Mouse (Mus musculus): Measurements from ENCODE around the gene Olfr628. TPM values are rescaled to one million over a fixed set of nuclear protein-coding genes. Genes with fewer than 3 reads are reported as not detected.
"Not testable (repeated sequence)": the region's sequence is repeated elsewhere in the genome, so short reads cannot be mapped to it uniquely, and the experiment has no call there.

Gene Olfr628
- not detected for total RNA-seq (2022)

DNA sequence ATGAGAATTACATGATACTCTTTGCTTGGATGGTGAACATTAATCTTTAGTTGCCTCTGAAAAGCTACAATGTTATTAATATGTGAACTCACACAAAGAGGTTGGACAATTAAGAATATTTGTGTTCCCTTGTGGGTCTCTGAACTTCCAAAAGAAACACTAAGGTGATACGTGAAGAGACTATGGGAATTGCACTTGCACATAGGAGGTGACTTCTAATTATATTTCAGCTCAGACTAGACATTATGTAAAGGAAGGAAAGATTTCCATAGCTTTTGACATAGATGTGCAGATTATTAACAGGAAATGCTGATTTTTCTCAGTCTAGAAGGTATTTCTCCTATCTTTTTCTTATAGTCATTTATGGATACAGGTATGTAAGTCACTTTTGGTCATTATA lies at the start of gene Olfr628:
Olfr628 (plus strand) TSS at position 301 of the 400 bp plus-strand sequence.
- DNase-seq (ENCODE audit: low spot score) = no peak

DNA sequence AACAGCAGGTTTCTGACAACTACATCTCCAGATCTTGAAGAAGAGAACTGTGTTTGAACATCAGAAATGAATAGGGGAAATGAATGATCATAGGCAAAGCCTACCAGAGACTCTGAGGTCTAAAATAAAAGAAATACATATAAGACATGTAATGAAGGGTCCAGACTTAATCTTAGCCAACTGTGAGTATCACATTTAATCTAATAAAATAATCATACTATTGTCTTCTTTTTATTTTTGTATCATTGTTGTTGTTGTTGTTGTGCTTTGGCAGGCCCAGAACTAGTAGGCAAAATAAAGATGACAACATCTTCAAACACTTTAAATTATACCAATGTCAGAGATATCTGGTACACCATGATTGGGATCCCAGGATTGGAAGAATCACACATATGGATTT lies 47.8 kb upstream of the Olfr628 start, which contains the start of gene Olfr625-ps1:
Olfr625-ps1 (plus strand) TSS at position 301 of the 400 bp plus-strand sequence.
- no peak for DNase-seq (ENCODE audit: low spot score)

- DNase-seq (ENCODE audit: low spot score) = no peak
Observed at GRCm38 (mm10) chr7:103699469-103699868, 30.7 kb upstream of the Olfr628 start.

GRCm38 (mm10) chr7:103712024-103712423 lies 18.1 kb upstream of the Olfr628 start:
- no peak for DNase-seq (ENCODE audit: low spot score)

DNA sequence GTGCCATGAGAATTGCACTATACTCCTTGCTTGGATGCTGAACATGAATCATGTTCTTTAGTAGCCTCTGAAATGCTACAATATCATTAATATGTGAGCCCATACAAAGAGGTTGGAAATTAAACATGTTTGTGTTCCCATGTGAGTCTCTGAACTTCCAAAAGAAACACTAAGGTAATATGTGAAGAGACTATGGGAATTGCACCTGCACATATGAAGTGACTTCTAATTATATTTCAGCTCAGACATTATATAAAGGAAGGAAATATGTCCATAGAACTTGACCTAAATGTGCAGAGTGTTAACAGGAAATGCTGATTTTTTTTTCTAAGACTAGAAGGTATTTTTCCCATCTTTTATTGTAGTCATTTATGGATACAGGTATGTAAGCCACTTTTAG lies 15.8 kb upstream of the Olfr628 start, which contains the start of gene Olfr243:
Olfr243 (plus strand) TSS at position 301 of the 400 bp plus-strand sequence.
- DNase-seq (ENCODE audit: low spot score) = no peak

DNA sequence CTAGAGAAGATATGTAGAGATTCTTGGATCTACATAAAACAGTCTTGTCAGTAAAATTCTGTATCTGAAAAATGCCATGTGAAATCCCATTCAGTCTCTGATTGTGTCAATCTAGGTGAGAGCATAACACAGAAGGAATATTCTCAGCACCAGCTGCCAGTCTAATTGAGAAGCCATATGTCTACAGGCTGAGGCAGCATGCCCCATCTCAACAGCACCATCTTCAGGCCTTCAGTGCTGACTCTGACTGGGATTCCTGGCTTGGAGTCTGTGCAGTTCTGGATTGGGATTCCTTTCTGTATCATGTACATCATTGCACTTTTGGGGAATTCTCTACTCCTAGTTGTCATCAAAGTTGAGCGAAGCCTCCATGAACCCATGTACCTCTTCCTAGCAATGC lies 13.8 kb upstream of the Olfr628 start:
- DNase-seq (ENCODE audit: low spot score) = not testable (repeated sequence)

- DNase-seq (ENCODE audit: low spot score) = no peak
Observed at GRCm38 (mm10) chr7:103744843-103745242, 14.7 kb downstream of the Olfr628 start, which contains the start of gene Olfr629. Gene Olfr629, minus strand, starts transcription at chr7:103744943.

DNA sequence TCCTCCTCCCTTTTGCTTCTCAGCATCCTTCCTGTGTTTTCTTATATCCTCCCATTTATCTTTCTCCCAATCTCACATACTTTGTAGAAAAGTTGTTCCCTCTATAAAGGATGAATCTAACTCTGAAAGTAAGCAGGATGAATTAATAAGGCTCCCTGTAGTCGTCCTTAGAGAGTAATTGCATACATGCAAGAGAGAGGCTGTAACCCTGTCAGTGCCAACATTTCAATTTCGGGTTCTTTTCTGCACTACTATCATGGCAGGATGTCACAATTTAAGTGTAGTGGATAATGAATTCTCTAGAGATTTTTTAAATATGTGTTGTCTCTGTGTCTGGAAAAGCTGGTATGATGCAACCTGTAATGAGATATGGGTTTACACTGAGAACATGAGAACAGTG lies 27.1 kb downstream of the Olfr628 start, which contains the start of gene Olfr630:
Olfr630 (minus strand) TSS at position 101 of the 400 bp plus-strand sequence.
- DNase-seq (ENCODE audit: low spot score) = no peak

DNA sequence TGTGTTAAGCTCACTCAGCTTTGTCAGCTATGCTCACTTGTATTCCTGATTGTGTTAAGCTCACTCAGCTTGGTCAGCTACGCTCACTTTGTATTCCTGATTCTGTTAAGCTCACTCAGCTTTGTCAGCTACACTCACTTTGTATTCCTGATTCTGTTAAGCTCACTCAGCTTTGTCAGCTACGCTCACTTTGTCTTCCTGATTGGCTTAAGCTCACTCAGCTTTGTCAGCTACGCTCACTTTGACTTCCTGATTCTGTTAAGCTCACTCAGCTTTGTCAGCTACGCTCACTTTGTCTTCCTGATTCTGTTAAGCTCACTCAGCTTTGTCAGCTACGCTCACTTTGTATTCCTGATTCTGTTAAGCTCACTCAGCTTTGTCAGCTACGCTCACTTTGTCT lies 32.0 kb downstream of the Olfr628 start:
- not testable (repeated sequence) for DNase-seq (ENCODE audit: low spot score)

GRCm38 (mm10) chr7:103767687-103768086 lies 37.5 kb downstream of the Olfr628 start:
- DNase-seq (ENCODE audit: low spot score) = not testable (repeated sequence)

- no peak for DNase-seq (ENCODE audit: low spot score)
Observed at GRCm38 (mm10) chr7:103771494-103771893, 41.3 kb downstream of the Olfr628 start, which contains the start of gene Olfr69. Gene Olfr69, minus strand, starts transcription at chr7:103771594.

DNA sequence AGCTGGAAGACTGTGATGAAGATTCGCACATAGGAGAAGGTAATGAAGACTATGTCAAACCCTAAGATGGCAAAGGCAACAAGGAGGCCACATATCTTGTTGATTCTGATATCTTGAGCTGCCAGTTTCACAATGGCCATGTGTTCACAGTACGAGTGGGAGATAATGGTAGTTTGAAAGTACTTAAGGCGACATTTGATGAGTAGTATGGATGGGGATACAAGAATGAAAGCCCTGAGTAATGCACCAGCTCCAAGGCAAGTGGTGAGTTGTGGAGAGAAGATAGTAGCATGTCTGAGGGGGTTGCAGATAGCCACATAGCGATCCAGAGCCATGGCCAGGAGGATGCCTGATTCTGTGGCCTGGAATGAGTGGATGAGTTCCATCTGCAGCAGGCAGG lies 47.5 kb downstream of the Olfr628 start:
- not testable (repeated sequence) for DNase-seq (ENCODE audit: low spot score)

DNA sequence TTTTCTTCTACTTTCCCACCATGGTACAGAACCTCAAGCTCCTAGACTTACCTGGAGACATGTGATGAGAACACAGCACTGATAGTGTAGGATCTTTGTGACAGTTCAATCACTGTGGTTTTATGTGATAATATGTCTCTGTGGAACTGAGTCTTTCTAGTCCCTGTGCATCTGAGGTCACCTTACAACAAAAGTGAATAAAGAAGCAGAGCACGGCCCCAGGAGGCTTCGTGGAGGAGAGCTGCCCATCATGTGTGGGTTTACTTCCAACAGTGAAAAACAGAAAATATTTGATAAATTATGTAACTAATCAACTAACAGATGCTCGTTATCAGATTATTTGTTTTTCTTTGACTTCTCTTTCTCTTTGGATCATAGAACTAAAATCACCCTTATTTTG lies 49.4 kb downstream of the Olfr628 start, which contains the start of gene Olfr68:
Olfr68 (minus strand) TSS at position 101 of the 400 bp plus-strand sequence.
- no peak for DNase-seq (ENCODE audit: low spot score)

Other genes with a start within 250 kb of the Olfr628 start
- not detected for gene Olfr609, start 232.3 kb upstream of the Olfr628 start, total RNA-seq (2022)
- gene Olfr610, start 218.3 kb upstream of the Olfr628 start, total RNA-seq (2022) = not detected
- gene Olfr611, start 209.5 kb upstream of the Olfr628 start, total RNA-seq (2022) = not detected
- gene Olfr612, start 187.7 kb upstream of the Olfr628 start, total RNA-seq (2022) = not detected
- gene Olfr613, start 182.3 kb upstream of the Olfr628 start, total RNA-seq (2022) = not detected
- gene Olfr615, start 174.3 kb upstream of the Olfr628 start, total RNA-seq (2022) = not detected
- not detected for gene Olfr616, start 161.2 kb upstream of the Olfr628 start, total RNA-seq (2022)
- gene Olfr617, start 157.3 kb upstream of the Olfr628 start, total RNA-seq (2022) = not detected
- gene Olfr618, start 140.3 kb upstream of the Olfr628 start, total RNA-seq (2022) = not detected
- not detected for gene Olfr619, start 129.8 kb upstream of the Olfr628 start, total RNA-seq (2022)
- not detected for gene Olfr620, start 117.8 kb upstream of the Olfr628 start, total RNA-seq (2022)
- not detected for gene Olfr622, start 87.7 kb upstream of the Olfr628 start, total RNA-seq (2022)
- not detected for gene Olfr623, start 66.7 kb upstream of the Olfr628 start, total RNA-seq (2022)
- not detected for gene Olfr624, start 59.2 kb upstream of the Olfr628 start, total RNA-seq (2022)
- not detected for gene Olfr625-ps1, start 47.7 kb upstream of the Olfr628 start, total RNA-seq (2022)
- not detected for gene Olfr243, start 15.7 kb upstream of the Olfr628 start, total RNA-seq (2022)
- not detected for gene Olfr629, start 14.6 kb downstream of the Olfr628 start, total RNA-seq (2022)
- gene Olfr630, start 27.0 kb downstream of the Olfr628 start, total RNA-seq (2022) = not detected
- not detected for gene Olfr69, start 41.2 kb downstream of the Olfr628 start, total RNA-seq (2022)
- gene Olfr68, start 49.3 kb downstream of the Olfr628 start, total RNA-seq (2022) = not detected
- gene Olfr67, start 61.4 kb downstream of the Olfr628 start, total RNA-seq (2022) = not detected
- 1,000 to 10,000 TPM in 1 of 4 experiments, 100 to 1,000 TPM in 3; 208 to 1,111 (median 289) TPM for gene Hbb-bt, start 83.6 kb downstream of the Olfr628 start, total RNA-seq (2022)
- over 10,000 TPM in 1 of 4 experiments, 1,000 to 10,000 TPM in 3; 2,003 to 12,142 (median 2,942) TPM for gene Hbb-bs, start 97.7 kb downstream of the Olfr628 start, total RNA-seq (2022)
- gene Hbb-bh2, start 110.1 kb downstream of the Olfr628 start, total RNA-seq (2022) = not detected
- gene Hbb-bh1, start 112.8 kb downstream of the Olfr628 start, total RNA-seq (2022) = not detected
- not detected for gene Hbb-y, start 122.8 kb downstream of the Olfr628 start, total RNA-seq (2022)
- not detected for gene Olfr66, start 155.9 kb downstream of the Olfr628 start, total RNA-seq (2022)
- gene Olfr64, start 164.1 kb downstream of the Olfr628 start, total RNA-seq (2022) = not detected
- not detected for gene Olfr65, start 173.1 kb downstream of the Olfr628 start, total RNA-seq (2022)
- not detected for gene Olfr631, start 198.5 kb downstream of the Olfr628 start, total RNA-seq (2022)
- gene Olfr632, start 204.0 kb downstream of the Olfr628 start, total RNA-seq (2022) = not detected
- not detected for gene Olfr633, start 214.1 kb downstream of the Olfr628 start, total RNA-seq (2022)
- under 1 TPM in 1 of 4 experiments, not detected in 3; 0.03 TPM for gene Olfr635, start 240.8 kb downstream of the Olfr628 start, total RNA-seq (2022)

Measured in heart, adult 8-10 months (tissue).